Mouse (Mus musculus) heart, embryonic 11.5 days (tissue): ENCODE data around the gene Ccdc57. TPM values are rescaled to one million over a fixed set of nuclear protein-coding genes. Genes with fewer than 3 reads are reported as not detected.

Experiments
- polyA plus RNA-seq: library from polyadenylated mRNA; unstranded; fragments of >200 nt; fragmentation: Nextera tagmentation; extraction: Ambion mirVana; gene quantifications from 2 replicates; pipeline ENCODE4 v1.2.1, GENCODE M21; 2014

Ccdc57 gene
- polyA plus RNA-seq, 1 experiment from 2014 or later = 3.9 TPM

Other genes starting within 250 kb of the Ccdc57 start
- gene Cenpx, start 219.1 kb downstream of the Ccdc57 start, polyA plus RNA-seq = 114 and 129 TPM in 2 replicates
- gene Lrrc45, start 218.9 kb downstream of the Ccdc57 start, polyA plus RNA-seq = 21.8 and 23.2 TPM in 2 replicates
- gene Rac3, start 211.4 kb downstream of the Ccdc57 start, polyA plus RNA-seq = 1.7 and 3.0 TPM in 2 replicates
- 5.1 and 6.6 TPM in 2 replicates for gene Dcxr, start 205.6 kb downstream of the Ccdc57 start, polyA plus RNA-seq
- 0.36 and 1.0 TPM in 2 replicates for gene Cbr2, start 200.8 kb downstream of the Ccdc57 start, polyA plus RNA-seq
- 4.5 and 5.8 TPM in 2 replicates for gene Hmga1b, start 170.1 kb downstream of the Ccdc57 start, polyA plus RNA-seq
- gene Rfng, start 148.7 kb downstream of the Ccdc57 start, polyA plus RNA-seq = 15.0 and 16.5 TPM in 2 replicates
- 166 and 179 TPM in 2 replicates for gene Gps1, start 148.6 kb downstream of the Ccdc57 start, polyA plus RNA-seq
- 50.0 and 59.9 TPM in 2 replicates for gene Dus1l, start 136.5 kb downstream of the Ccdc57 start, polyA plus RNA-seq
- gene Fasn, start 108.3 kb downstream of the Ccdc57 start, polyA plus RNA-seq = 33.9 and 42.6 TPM in 2 replicates
- gene Slc16a3, start 15.6 kb upstream of the Ccdc57 start, polyA plus RNA-seq = 176 and 189 TPM in 2 replicates
- 47.9 and 58.5 TPM in 2 replicates for gene Csnk1d, start 58.5 kb upstream of the Ccdc57 start, polyA plus RNA-seq
- gene Cd7, start 106.5 kb upstream of the Ccdc57 start, polyA plus RNA-seq = 0.31 TPM in 1 of 2 replicates, not detected in the other
- not detected in 2 replicates for gene Sectm1b, start 130.7 kb upstream of the Ccdc57 start, polyA plus RNA-seq
- not detected in 2 replicates for gene Sectm1a, start 148.3 kb upstream of the Ccdc57 start, polyA plus RNA-seq
- gene Tex19.2, start 185.8 kb upstream of the Ccdc57 start, polyA plus RNA-seq = not detected in 2 replicates
- gene Tex19.1, start 213.3 kb upstream of the Ccdc57 start, polyA plus RNA-seq = 0.14 and 0.20 TPM in 2 replicates
- gene Uts2r, start 227.4 kb upstream of the Ccdc57 start, polyA plus RNA-seq = not detected in 2 replicates